Mouse (Mus musculus): ENCODE measurements around the gene Prkag1.

Gene Prkag1

GRCm38 (mm10) chr15:98830736-98831683 lies at the start of gene Prkag1:
Prkag1 (minus strand) TSS chr15:98831521.
- DNase-seq (ENCODE audit: low spot score in 2 of 2), result peak; percentile 91

GRCm38 (mm10) chr15:98877331-98877730 lies 46.0 kb upstream of the Prkag1 start:
- no peak for DNase-seq (ENCODE audit: low spot score in 2 of 2)

GRCm38 (mm10) chr15:98871916-98872888 lies 40.9 kb upstream of the Prkag1 start:
- peak; percentile 86 to 89 for DNase-seq (ENCODE audit: low spot score in 2 of 2)

DNA sequence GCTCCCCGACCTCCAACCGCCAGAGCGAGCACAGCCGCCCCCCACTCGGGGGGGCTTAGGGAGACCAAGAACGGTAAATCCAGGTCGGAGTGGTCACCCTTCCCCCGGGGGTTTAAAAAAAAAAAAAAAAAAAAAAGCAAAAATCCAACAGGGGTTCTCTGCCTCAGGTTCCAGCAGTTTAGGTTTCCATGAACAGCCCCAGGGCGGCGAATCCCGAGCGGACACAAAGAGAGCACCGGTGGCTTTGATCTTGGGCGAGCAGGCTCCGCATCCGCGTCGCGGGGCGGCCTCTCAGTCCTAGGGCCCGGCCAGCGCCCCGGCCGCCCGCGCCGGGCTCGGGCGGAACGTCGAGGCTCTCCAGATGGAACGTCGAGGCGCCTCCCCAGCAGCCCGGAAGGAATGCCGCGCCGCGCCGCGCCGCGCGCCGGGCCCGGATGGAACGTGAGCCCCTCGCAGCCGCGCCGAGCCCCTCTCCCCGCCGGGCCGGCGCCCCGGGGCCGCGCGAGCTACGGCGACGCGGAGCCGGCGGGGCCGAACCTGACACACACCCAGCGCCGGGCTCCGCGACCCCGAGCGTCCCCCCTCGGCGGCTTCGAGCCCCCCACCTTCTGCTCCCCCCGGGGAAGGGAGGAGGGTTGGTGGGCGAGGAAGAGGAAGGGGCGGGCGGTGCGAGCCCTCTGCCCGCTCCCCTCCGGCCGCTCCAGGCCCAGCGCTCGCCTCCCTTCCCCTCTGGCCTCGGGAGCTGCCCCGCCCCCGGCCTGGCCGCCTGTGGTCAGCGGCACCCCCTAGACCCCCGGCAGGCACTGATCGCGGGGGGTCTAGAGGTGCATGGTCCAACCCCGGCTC lies 40.0 kb upstream of the Prkag1 start, which contains the start of gene Kmt2d:
TSS of gene Kmt2d (minus strand) at position 135 of the 846 bp plus-strand sequence.
- DNase-seq (ENCODE audit: low spot score in 2 of 2), result no peak

DNA sequence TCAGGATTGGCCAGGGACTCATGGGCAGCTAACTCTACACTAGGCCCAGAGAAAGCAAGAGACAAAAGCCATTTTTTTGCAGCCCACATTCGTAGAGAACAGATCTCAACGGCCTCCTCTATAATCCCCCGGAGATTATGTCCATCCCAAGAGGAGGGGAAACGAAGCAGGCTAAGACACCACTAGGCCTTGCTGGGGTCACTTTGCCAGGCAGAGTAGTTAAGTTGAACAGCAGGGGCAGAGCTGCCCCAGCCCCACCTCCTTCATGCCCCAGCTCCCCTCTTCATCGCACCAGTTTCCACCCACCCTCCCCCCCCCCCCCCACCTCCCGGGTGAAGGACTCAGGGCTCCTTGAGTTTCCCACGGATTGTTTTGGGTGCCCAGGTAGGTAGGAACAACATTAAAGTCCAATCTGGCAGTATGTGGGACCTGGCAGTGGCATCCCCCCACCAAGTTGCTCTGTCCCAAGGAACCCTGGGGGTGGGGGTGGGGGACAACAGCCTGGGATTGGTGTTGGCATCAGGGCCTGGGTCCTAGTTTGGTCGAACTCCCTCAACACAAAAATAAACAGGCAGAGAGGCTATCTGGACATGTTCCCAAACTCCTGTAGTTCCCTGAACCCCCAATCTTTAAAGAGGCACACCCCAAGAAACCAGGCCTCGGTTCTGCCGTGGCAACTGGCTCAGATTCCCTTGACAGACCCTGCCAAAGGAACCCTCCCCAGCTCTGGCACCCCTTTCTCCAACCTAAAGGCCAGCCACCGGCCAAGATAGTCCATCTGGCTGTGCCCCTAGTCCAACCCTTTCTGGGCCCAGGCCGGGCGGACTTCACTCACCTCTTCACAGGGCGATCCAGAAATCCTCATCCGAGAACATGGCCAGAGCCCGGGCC lies 39.1 kb upstream of the Prkag1 start:
- DNase-seq (ENCODE audit: low spot score in 2 of 2), result no peak

GRCm38 (mm10) chr15:98869342-98870178 lies 38.2 kb upstream of the Prkag1 start:
- DNase-seq (ENCODE audit: low spot score in 2 of 2), result no peak

GRCm38 (mm10) chr15:98868346-98869063 lies 37.2 kb upstream of the Prkag1 start:
- no peak for DNase-seq (ENCODE audit: low spot score in 2 of 2)

DNA sequence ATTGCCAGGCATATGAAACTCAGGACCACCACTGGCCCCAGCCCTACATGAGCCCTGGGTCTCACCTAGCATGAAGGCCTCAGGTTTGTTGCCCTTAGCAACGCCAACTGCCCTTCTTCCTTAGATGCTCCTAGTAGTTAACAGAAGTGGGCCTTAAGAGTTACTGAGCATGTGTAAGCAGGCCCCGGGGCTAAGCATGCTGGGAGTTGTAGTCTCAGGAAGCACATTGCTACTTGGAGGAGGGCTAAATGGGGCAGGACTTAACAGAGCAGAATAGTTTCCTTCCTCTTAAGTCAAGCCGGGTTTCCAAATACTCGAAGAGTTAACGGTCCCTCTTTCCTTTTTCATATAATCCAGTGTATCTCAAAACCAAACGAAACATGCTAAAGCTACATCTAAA lies 36.0 kb upstream of the Prkag1 start:
- DNase-seq (ENCODE audit: low spot score in 2 of 2), result peak; percentile 41 to 66

GRCm38 (mm10) chr15:98866501-98866900 lies 35.2 kb upstream of the Prkag1 start:
- DNase-seq (ENCODE audit: low spot score in 2 of 2), result no peak

- no peak for DNase-seq (ENCODE audit: low spot score in 2 of 2)
These were observed 34.5 kb upstream of the Prkag1 start for GRCm38 (mm10) chr15:98865771-98866170.

DNA sequence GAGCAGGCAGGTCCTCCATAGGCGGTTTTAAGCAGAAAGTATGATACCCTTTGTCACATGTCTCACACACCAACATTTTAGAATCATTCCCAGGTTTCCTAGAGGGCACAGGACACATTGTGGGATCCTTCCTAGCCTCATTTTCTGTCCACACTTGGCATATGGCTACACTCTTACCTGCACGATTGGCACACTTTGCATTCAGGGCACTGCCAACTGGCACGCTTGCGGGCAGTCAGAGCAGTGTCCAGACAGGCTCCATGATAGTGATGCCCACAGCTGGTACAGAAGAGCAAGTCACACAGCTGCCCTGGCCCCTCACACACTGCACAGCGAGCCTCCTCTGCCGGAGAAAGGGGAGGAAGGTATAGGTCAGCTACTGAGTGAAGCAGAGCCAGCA lies 33.6 kb upstream of the Prkag1 start:
- DNase-seq (ENCODE audit: low spot score in 2 of 2), result no peak

GRCm38 (mm10) chr15:98863451-98863958 lies 32.2 kb upstream of the Prkag1 start:
- no peak for DNase-seq (ENCODE audit: low spot score in 2 of 2)

DNA sequence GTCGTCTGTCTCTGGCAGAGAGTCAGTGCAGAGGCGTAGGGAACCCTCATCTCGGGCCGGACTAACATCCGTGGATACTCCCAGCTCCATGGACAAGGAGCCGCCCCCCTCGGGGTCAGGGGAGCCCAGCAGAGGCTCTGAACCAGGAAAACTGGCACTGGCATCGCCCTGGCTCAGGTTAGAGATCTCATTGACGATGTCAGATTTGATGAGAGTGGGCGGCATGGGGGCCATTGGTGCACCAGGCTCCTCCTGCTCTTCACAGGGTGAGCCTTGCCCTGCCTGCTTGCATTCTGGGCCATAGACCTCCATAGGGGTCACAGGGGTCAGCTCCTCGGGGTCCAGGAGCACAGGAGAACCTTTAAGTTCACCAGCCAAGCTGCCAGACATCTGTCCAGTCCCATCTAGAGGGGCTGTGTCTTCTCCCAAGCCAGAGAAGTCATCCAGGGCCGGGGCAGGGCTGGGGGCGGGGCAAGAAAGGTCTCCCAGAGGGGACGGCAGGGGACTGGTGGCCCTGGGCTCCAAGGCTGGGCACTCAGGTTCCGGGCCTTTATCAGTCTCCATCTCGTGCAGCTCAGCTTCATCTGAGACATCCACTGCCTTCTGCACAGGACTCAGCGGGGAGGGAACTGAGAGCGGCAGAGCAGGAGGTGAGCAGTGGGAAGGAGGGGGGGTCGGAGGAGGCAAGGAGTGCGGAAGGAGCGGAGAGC lies 30.5 kb upstream of the Prkag1 start:
- DNase-seq (ENCODE audit: low spot score in 2 of 2), result no peak

DNA sequence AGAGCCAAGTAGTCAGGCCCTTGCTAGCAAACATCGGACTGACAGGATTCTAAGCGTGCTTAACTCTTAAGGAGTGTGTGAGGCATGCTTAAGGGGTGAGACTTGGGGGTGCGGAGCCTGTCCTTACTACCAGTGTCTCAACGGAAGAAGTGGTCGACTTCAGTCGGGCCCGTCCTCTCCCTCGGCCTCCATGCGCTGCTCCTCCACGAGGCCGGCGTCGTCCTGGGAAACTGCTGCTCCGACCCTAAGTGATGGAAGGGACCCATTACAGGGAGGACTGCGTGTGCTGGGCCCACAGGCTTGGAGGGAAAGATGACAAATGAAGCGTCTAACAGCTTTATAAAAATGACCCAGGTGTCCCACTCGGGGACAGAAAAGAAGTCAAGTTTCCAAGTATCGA lies 29.6 kb upstream of the Prkag1 start:
- no peak for DNase-seq (ENCODE audit: low spot score in 2 of 2)

- no peak for DNase-seq (ENCODE audit: low spot score in 2 of 2)
These were observed 28.2 kb upstream of the Prkag1 start for GRCm38 (mm10) chr15:98859319-98860043.

DNA sequence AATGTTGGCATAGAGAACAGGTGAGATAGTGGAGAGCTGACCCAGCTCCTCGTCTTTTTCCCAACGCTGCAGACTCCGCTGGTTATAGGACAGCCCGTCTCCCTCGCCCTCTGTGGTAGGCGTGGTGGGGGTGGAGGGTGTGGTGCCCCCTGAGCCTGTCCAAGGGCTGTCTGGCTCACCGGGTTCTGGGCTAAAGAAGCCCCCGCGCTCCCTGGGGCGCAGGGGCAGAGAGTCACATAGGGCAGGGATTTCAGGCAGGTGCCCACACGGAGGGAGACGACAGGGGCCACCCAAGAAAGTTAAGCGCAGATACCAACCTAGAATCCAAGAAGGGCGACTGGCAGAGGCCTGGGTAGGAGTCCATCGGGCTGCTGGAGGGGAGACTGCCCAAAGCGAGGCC lies 22.9 kb upstream of the Prkag1 start:
- DNase-seq (ENCODE audit: low spot score in 2 of 2), result no peak

Data from right cerebral cortex, postnatal 36 days (tissue).